Mouse (Mus musculus) ES-Bruce4 (cell line): Measurements from ENCODE around the gene Catsperz.

Experiments
- CTCF ChIP-seq: IDR thresholded peaks from one replicate; pipeline ENCODE4 v1.8.1; 2011; ENCODE audit warnings: low read depth, low read length
- EP300 ChIP-seq: IDR thresholded peaks from 2 replicates; pipeline ENCODE4 v1.6.1; 2011; ENCODE audit warnings: low read depth, low read length; ENCODE audit not compliant: insufficient read depth

DNA sequence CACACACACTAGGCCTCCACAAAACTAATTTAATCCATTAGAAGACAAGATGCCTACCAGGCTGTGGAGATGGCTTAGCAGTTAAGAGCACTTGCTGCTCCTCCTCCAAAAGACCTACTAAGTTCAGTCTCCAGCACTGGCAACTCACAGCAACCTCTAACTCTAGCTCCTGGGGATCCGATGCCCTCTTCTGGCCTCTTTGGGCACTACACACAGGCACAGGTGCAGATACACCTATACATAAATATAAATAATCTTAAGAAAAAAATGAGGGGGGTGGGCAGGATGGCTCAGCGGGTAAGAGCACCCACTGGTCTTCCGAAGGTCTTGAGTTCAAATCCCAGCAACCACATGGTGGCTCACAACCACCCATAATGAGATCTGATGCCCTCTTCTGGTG, 11.1 kb upstream of the Catsperz start:
- TF ChIP-seq CTCF (peak; percentile 70), EP300 (no peak)
